37 mouse cellular contexts compared by ENCODE assay signal in the genomic region with DNA sequence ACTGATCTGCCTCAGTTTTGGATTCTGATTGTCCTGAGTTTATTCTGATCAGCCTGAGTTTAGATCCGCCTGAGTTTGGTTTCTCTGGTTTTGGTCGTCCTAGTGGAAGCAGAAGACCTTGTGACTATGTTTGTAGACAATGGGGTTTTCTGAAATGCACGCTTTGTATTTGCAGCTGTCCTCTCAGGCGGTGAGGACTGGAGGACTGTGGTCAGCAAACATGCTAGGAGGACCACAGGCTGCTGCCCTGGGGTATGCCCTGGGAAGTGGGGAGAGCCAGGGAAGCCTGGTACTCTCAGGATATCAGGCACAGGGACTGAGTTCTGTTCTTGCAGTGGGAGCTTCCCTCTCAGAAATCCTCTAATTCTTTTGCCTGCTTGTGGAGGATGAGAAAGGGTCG. TPM values are rescaled to one million over a fixed set of nuclear protein-coding genes. Genes with fewer than 3 reads are reported as not detected.
"Had no signal": no experiment of that assay in that cellular context is flagged by ENCODE, and none has a peak within 500 bp of the region (broad histone marks: within the 10 kb centered on the region; RNA-seq: fewer than 3 reads in every experiment).

No protein-coding gene starts in this region.

- H3K27me3 ChIP-seq: limb, embryonic 12.5 days; limb, embryonic 13.5 days; limb, embryonic 15.5 days; liver, embryonic 12.5 days; liver, embryonic 13.5 days; liver, embryonic 15.5 days; lung, embryonic 15.5 days; megakaryocyte, embryonic 14.5 days; midbrain, embryonic 12.5 days; midbrain, embryonic 13.5 days; midbrain, embryonic 15.5 days; neural tube, embryonic 12.5 days had no signal

- H3K9me3 ChIP-seq: limb, embryonic 12.5 days; limb, embryonic 13.5 days; limb, embryonic 15.5 days; liver, embryonic 12.5 days; liver, embryonic 13.5 days; lung, embryonic 15.5 days; midbrain, embryonic 10.5 days; midbrain, embryonic 12.5 days; midbrain, embryonic 13.5 days; midbrain, embryonic 15.5 days; neural tube, embryonic 12.5 days had no signal

- H3K27ac ChIP-seq: left cerebral cortex, adult 2 months; limb, embryonic 12.5 days; limb, embryonic 13.5 days; limb, embryonic 15.5 days; liver, embryonic 12.5 days; liver, embryonic 13.5 days; liver, embryonic 14.5 days; liver, embryonic 15.5 days; lung, embryonic 15.5 days; macrophage; midbrain, embryonic 10.5 days; midbrain, embryonic 12.5 days; midbrain, embryonic 13.5 days; midbrain, embryonic 15.5 days; neural tube, embryonic 12.5 days had no signal

- H3K9ac ChIP-seq: limb, embryonic 12.5 days; limb, embryonic 13.5 days; limb, embryonic 15.5 days; liver, embryonic 12.5 days; liver, embryonic 13.5 days; liver, embryonic 14.5 days; liver, embryonic 15.5 days; liver, postnatal 0 days; lung, embryonic 14.5 days; lung, embryonic 15.5 days; midbrain, embryonic 12.5 days; midbrain, embryonic 13.5 days; midbrain, embryonic 15.5 days; neural tube, embryonic 12.5 days had no signal

- H3K4me3 ChIP-seq: left cerebral cortex, adult 2 months; limb, embryonic 12.5 days; limb, embryonic 13.5 days; limb, embryonic 15.5 days; liver, embryonic 12.5 days; liver, embryonic 13.5 days; liver, embryonic 15.5 days; lung, embryonic 15.5 days; megakaryocyte, embryonic 14.5 days; midbrain, embryonic 10.5 days; midbrain, embryonic 12.5 days; midbrain, embryonic 13.5 days; midbrain, embryonic 15.5 days; neural tube, embryonic 12.5 days had no signal

- H3K4me1 ChIP-seq: limb, embryonic 12.5 days; limb, embryonic 13.5 days; limb, embryonic 15.5 days; liver, embryonic 12.5 days; liver, embryonic 13.5 days; liver, embryonic 15.5 days; lung, embryonic 15.5 days; megakaryocyte, embryonic 14.5 days; midbrain, embryonic 10.5 days; midbrain, embryonic 12.5 days; midbrain, embryonic 13.5 days; midbrain, embryonic 15.5 days; neural tube, embryonic 12.5 days had no signal

- ATAC-seq: liver, embryonic 12.5 days; liver, postnatal 0 days; midbrain, embryonic 13.5 days; midbrain, embryonic 15.5 days; midbrain, embryonic 16.5 days had no signal

- H3K36me3 ChIP-seq: limb, embryonic 12.5 days; limb, embryonic 13.5 days; limb, embryonic 15.5 days; liver, embryonic 12.5 days; liver, embryonic 13.5 days; liver, embryonic 15.5 days; lung, embryonic 15.5 days; midbrain, embryonic 10.5 days; midbrain, embryonic 12.5 days; midbrain, embryonic 13.5 days; midbrain, embryonic 15.5 days; neural tube, embryonic 12.5 days had no signal

- H3K4me2 ChIP-seq: limb, embryonic 12.5 days; limb, embryonic 13.5 days; limb, embryonic 15.5 days; liver, embryonic 11.5 days; liver, embryonic 12.5 days; liver, embryonic 13.5 days; liver, embryonic 15.5 days; lung, embryonic 14.5 days; lung, embryonic 15.5 days; midbrain, embryonic 11.5 days; midbrain, embryonic 12.5 days; midbrain, embryonic 13.5 days; midbrain, embryonic 15.5 days; neural tube, embryonic 12.5 days had no signal

- DNase-seq: left cerebral cortex, postnatal 4 days; liver; liver, embryonic 13.5 days; liver, postnatal 0 days; lung, adult 18-20 months; lung, adult 2 months; lung, embryonic 14.5 days; lung, postnatal 10 days; lung, postnatal 14 days; lung, postnatal 36 days; lung, postnatal 4 days; midbrain, embryonic 14.5 days had no signal

RNA-seq across cellular contexts. Expression of gene Vmn2r78, which starts 22.4 kb away (rescaled TPM):
- polyA plus RNA-seq: limb, embryonic 11.5 days; limb, embryonic 12.5 days; limb, embryonic 13.5 days; limb, embryonic 14.5 days; limb, embryonic 15.5 days; liver, adult 2 months; liver, embryonic 11.5 days; liver, embryonic 12.5 days; liver, embryonic 13.5 days; liver, embryonic 15.5 days; liver, embryonic 16.5 days; liver, postnatal 0 days; lung, adult 2 months; lung, embryonic 14.5 days; lung, embryonic 15.5 days; lung, embryonic 16.5 days; macrophage; midbrain, embryonic 10.5 days; midbrain, embryonic 11.5 days; midbrain, embryonic 12.5 days; midbrain, embryonic 13.5 days; midbrain, embryonic 14.5 days; midbrain, embryonic 15.5 days; midbrain, embryonic 16.5 days; midbrain, postnatal 0 days; neural tube, embryonic 11.5 days; neural tube, embryonic 12.5 days had no signal

RNA-seq across cellular contexts. Expression of gene Vmn2r79, which starts 58.6 kb away (rescaled TPM):
- polyA plus RNA-seq: limb, embryonic 11.5 days; limb, embryonic 12.5 days; limb, embryonic 13.5 days; limb, embryonic 14.5 days; limb, embryonic 15.5 days; liver, adult 2 months; liver, embryonic 11.5 days; liver, embryonic 12.5 days; liver, embryonic 13.5 days; liver, embryonic 14.5 days; liver, embryonic 15.5 days; liver, embryonic 16.5 days; liver, postnatal 0 days; lung, adult 2 months; lung, embryonic 14.5 days; lung, embryonic 15.5 days; lung, embryonic 16.5 days; macrophage; midbrain, embryonic 11.5 days; midbrain, embryonic 12.5 days; midbrain, embryonic 13.5 days; midbrain, embryonic 14.5 days; midbrain, embryonic 15.5 days; midbrain, embryonic 16.5 days; midbrain, postnatal 0 days; neural tube, embryonic 11.5 days; neural tube, embryonic 12.5 days had no signal
